ENCODE assay signal across 19 mouse cellular contexts in the genomic region with DNA sequence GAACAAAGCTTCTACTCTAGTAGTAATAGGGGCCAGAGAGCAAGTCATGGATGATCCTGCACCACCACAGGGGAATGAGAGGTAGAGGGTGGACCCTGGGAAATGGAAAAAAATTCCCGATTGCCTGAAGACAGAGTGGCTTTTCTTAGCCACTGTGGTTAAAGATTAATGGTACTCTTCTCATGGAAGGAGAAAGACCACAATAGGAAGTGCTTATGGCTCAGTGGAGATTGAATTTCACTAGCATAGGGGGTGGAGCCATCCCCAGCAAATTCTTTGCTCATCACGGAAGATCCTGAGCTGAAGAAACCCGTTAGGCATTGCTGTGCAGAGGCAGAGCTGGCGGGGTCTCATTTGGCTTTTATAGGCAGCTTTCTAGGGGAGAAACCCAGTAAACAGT.
DNase-seq lines count a peak whose midpoint lies in the region; ATAC-seq and TF ChIP-seq lines count a peak whose summit lies in the region.
"Had no signal": no experiment of that assay in that cellular context is flagged by ENCODE, and none has a peak within 500 bp of the region (broad histone marks: within the 10 kb centered on the region; RNA-seq: fewer than 3 reads in every experiment).

No protein-coding gene starts in this region.

- 15% methylated on average over 4 of the region's 4 CpGs for WGBS in kidney, postnatal 0 days
- WGBS in stomach, embryonic 16.5 days, result 18% methylated on average over 4 of the region's 4 CpGs
- WGBS in stomach, postnatal 0 days, result 17% methylated on average over 4 of the region's 4 CpGs

- no peak overlapping the region for H3K4me2 ChIP-seq in kidney, postnatal 0 days (ENCODE audit: low read length)
- H3K4me2 ChIP-seq in stomach, embryonic 16.5 days (ENCODE audit: low read depth, low read length), result no peak overlapping the region
- no peak overlapping the region for H3K4me2 ChIP-seq in stomach, postnatal 0 days (replicated peaks; ENCODE audit: low read depth)
- H3K4me2 ChIP-seq: liver, embryonic 13.5 days had no signal

- H3K9ac ChIP-seq in kidney, postnatal 0 days (ENCODE audit: low read depth, low read length), result no peak overlapping the region
- H3K9ac ChIP-seq in stomach, embryonic 16.5 days (ENCODE audit: low read length), result 0 out of 2 replicates have a peak overlapping the region, but pooled peaks have one; percentile 43
- H3K9ac ChIP-seq in stomach, postnatal 0 days (ENCODE audit: low read length), result no peak overlapping the region
- H3K9ac ChIP-seq: liver, embryonic 13.5 days had no signal

- ATAC-seq in kidney, postnatal 0 days (replicated peaks; ENCODE audit: low FRiP score, low read depth), result peak; percentile 33; the same call in 1 of the 2 replicates
- ATAC-seq in stomach, embryonic 16.5 days (ENCODE audit: insufficient read depth, low FRiP score), result no peak
- no peak for ATAC-seq in stomach, postnatal 0 days (ENCODE audit: low FRiP score, low TSS enrichment)
- ATAC-seq: hindbrain, postnatal 0 days had no signal

- DNase-seq in kidney, postnatal 0 days (ENCODE audit: low spot score), result peak; percentile 68
- no peak for DNase-seq in kidney, postnatal 25 days
- DNase-seq in stomach, postnatal 0 days (ENCODE audit: low spot score), result no peak
- no peak for DNase-seq in layer of hippocampus, adult 18-20 months (ENCODE audit: low spot score in 2 of 2)
- no peak for DNase-seq in thymus, adult 18-20 months
- DNase-seq: cerebellum, adult 9-11 months; gastrocnemius, postnatal 10 days; heart, adult 18-20 months; heart, postnatal 4 days; left cerebral cortex, postnatal 4 days; liver, embryonic 13.5 days; lung, postnatal 36 days; right cerebral cortex, postnatal 25 days; thymus, postnatal 4 days had no signal

- peak; percentile 37; the same call in 1 of the 2 replicates for TF ChIP-seq POLR2A in embryonic fibroblast, embryonic 13.5 days (IDR thresholded peaks at IDR 0.05; ENCODE audit: low read depth, low read length)

- peaks cover 6% of the 10 kb centered on the region; the same call in 1 of the 2 replicates for H3K4me1 ChIP-seq in kidney, postnatal 0 days (replicated peaks; ENCODE audit: insufficient read depth, low read length)
- H3K4me1 ChIP-seq in stomach, embryonic 16.5 days (ENCODE audit: control insufficient read depth, insufficient read depth, low read length), result peaks cover 5% of the 10 kb centered on the region
- no peaks in the 10 kb centered on the region for H3K4me1 ChIP-seq in stomach, postnatal 0 days (replicated peaks; ENCODE audit: control insufficient read depth, insufficient read depth)
- H3K4me1 ChIP-seq in embryonic fibroblast, embryonic 13.5 days (ENCODE audit: control insufficient read depth, insufficient read depth, low read length), result peaks cover 12% of the 10 kb centered on the region
- H3K4me1 ChIP-seq: liver, embryonic 13.5 days had no signal

- no peak for TF ChIP-seq CTCF in kidney, postnatal 0 days (IDR thresholded peaks at IDR 0.05; ENCODE audit: low read depth)
- TF ChIP-seq CTCF in stomach, postnatal 0 days (IDR thresholded peaks at IDR 0.05; ENCODE audit: low read depth), result no peak
- no peak for TF ChIP-seq CTCF in embryonic fibroblast, embryonic 13.5 days (IDR thresholded peaks at IDR 0.05; ENCODE audit: borderline replicate concordance, insufficient read depth, low read length)

- H3K9me3 ChIP-seq in kidney, postnatal 0 days (replicated peaks; ENCODE audit: low read length), result no peaks in the 10 kb centered on the region
- H3K9me3 ChIP-seq in stomach, embryonic 16.5 days (replicated peaks; ENCODE audit: control insufficient read depth, low read length), result no peaks in the 10 kb centered on the region
- H3K9me3 ChIP-seq in stomach, postnatal 0 days (ENCODE audit: control insufficient read depth, low read length), result no peaks in the 10 kb centered on the region
- H3K9me3 ChIP-seq: liver, embryonic 13.5 days; midbrain, embryonic 10.5 days had no signal

- no peak for TF ChIP-seq EP300 in stomach, postnatal 0 days (optimal IDR thresholded peaks at IDR 0.05)

- H3K4me3 ChIP-seq in kidney, postnatal 0 days (replicated peaks; ENCODE audit: low read depth, low read length), result no peak overlapping the region
- no peak overlapping the region for H3K4me3 ChIP-seq in stomach, embryonic 16.5 days (replicated peaks; ENCODE audit: low read length)
- no peak overlapping the region for H3K4me3 ChIP-seq in stomach, postnatal 0 days (ENCODE audit: low read depth, low read length)
- no peak overlapping the region for H3K4me3 ChIP-seq in embryonic fibroblast, embryonic 13.5 days (ENCODE audit: insufficient read depth, low read length)
- H3K4me3 ChIP-seq: layer of hippocampus, adult 2 months; liver, embryonic 13.5 days; midbrain, embryonic 10.5 days had no signal

- no peak overlapping the region for H3K27ac ChIP-seq in kidney, postnatal 0 days
- H3K27ac ChIP-seq in stomach, embryonic 16.5 days (ENCODE audit: low read length), result no peak overlapping the region
- no peak overlapping the region for H3K27ac ChIP-seq in stomach, postnatal 0 days (replicated peaks)
- H3K27ac ChIP-seq in embryonic fibroblast, embryonic 13.5 days (ENCODE audit: insufficient read depth, low read length), result peak overlapping the region; percentile 80
- H3K27ac ChIP-seq: hindbrain, postnatal 0 days; layer of hippocampus, adult 2 months; liver, embryonic 13.5 days; midbrain, embryonic 10.5 days had no signal

- H3K27me3 ChIP-seq in kidney, postnatal 0 days (ENCODE audit: insufficient read depth, low read length), result no peaks in the 10 kb centered on the region
- H3K27me3 ChIP-seq in stomach, embryonic 16.5 days (ENCODE audit: control insufficient read depth, insufficient read depth, low read length), result no peaks in the 10 kb centered on the region
- H3K27me3 ChIP-seq in stomach, postnatal 0 days (ENCODE audit: control insufficient read depth, insufficient read depth, low read length), result no peaks in the 10 kb centered on the region
- H3K27me3 ChIP-seq: liver, embryonic 13.5 days had no signal

- no peaks in the 10 kb centered on the region for H3K36me3 ChIP-seq in kidney, postnatal 0 days (ENCODE audit: insufficient read depth, low read length)
- H3K36me3 ChIP-seq in stomach, embryonic 16.5 days (ENCODE audit: control insufficient read depth, insufficient read depth, low read length), result no peaks in the 10 kb centered on the region
- no peaks in the 10 kb centered on the region for H3K36me3 ChIP-seq in stomach, postnatal 0 days (ENCODE audit: control insufficient read depth, insufficient read depth, low read length)
- H3K36me3 ChIP-seq: liver, embryonic 13.5 days; midbrain, embryonic 10.5 days had no signal
